Comparison of ENCODE assay signal across 10 mouse cellular contexts in genomic region chr2:178735099-178735498, GRCm38 (mm10).
DNase-seq lines count a peak whose midpoint lies in the region; ATAC-seq lines count a peak whose summit lies in the region.
"Had no signal": no experiment of that assay in that cellular context is flagged by ENCODE, and none has a peak within 500 bp of the region (broad histone marks: within the 10 kb centered on the region; RNA-seq: fewer than 3 reads in every experiment).

No protein-coding gene starts in this region.

- peak; percentile 50 for DNase-seq in heart, postnatal 4 days
- DNase-seq in heart, adult 9 months (ENCODE audit: low spot score in 2 of 2): no peak
- DNase-seq in thymus, postnatal 14 days: peak; percentile 12
- no peak for DNase-seq in thymus, postnatal 0 days (ENCODE audit: low spot score)
- peak; percentile 18 for DNase-seq in yolk sac, embryonic 10.5 days (ENCODE audit: low spot score)
- no peak for DNase-seq in right cerebral cortex, postnatal 14 days
- DNase-seq: heart, adult 11 months had no signal

- peak; percentile 69 for ATAC-seq in granulocyte monocyte progenitor cell, adult 5-6 weeks (replicated peaks; ENCODE audit: poor library complexity, severe bottlenecking)
- no peak for ATAC-seq in megakaryocyte, adult 5-6 weeks (ENCODE audit: poor library complexity, severe bottlenecking)
- ATAC-seq: intestine, embryonic 16.5 days had no signal

Comparison
In these comparisons a context has a peak if more than half of its experiments do, and no peak if none do; other contexts are left out.
1. DNase-seq: peak in heart, postnatal 4 days (single experiment), thymus, postnatal 14 days (single experiment) and yolk sac, embryonic 10.5 days (single experiment); none in heart, adult 9 months (0 of 2), thymus, postnatal 0 days (single experiment) and right cerebral cortex, postnatal 14 days (single experiment).